Mouse (Mus musculus): ENCODE results near the gene Ash1l. TPM values are rescaled to one million over a fixed set of nuclear protein-coding genes. Genes with fewer than 3 reads are reported as not detected.

The Ash1l gene
- total and polyA plus RNA-seq, 2 experiments, result 3.9 to 11.8 TPM

GRCm38 (mm10) chr3:89090694-89091655 lies 140.6 kb downstream of the Ash1l start:
- TF ChIP-seq CTCF (IDR thresholded peaks at IDR 0.05; ENCODE audit: low read depth, low read length) (peak; percentile 71), POLR2A (IDR thresholded peaks at IDR 0.05; ENCODE audit: extremely low read depth, insufficient read depth, low read length) (0 out of 2 replicates have a peak, but pooled peaks have one; percentile 16)
- no peak overlapping the region; the same call in 1 of the 2 replicates for H3K27ac ChIP-seq (replicated peaks; ENCODE audit: insufficient read depth, low read depth, low read length)
- H3K36me3 ChIP-seq (ENCODE audit: control insufficient read depth, insufficient read depth, low read length), result peaks cover 2% of the 10 kb centered on the region; the same call in 1 of the 2 replicates
- no peaks in the 10 kb centered on the region for H3K79me2 ChIP-seq (ENCODE audit: control insufficient read depth, insufficient read depth, low read length)
- peaks cover 13% of the 10 kb centered on the region for H3K4me1 ChIP-seq (ENCODE audit: control insufficient read depth, insufficient read depth, low read length)
- peak overlapping the region; percentile 65 for H3K4me3 ChIP-seq (ENCODE audit: insufficient read depth, low read depth, low read length)
- no peaks in the 10 kb centered on the region for H3K27me3 ChIP-seq (ENCODE audit: control insufficient read depth, insufficient read depth, low read length)
- H3K9ac ChIP-seq (ENCODE audit: low read depth, low read length), result peak overlapping the region; percentile 84
- peak; percentile 49 for DNase-seq (ENCODE audit: extremely low read depth, low read depth, low spot score)
- 1% methylated on average over 71 of the region's 74 CpGs for WGBS

GRCm38 (mm10) chr3:89091811-89092508 lies 141.5 kb downstream of the Ash1l start:
- 28% methylated on average over 20 of the region's 20 CpGs for WGBS
- DNase-seq (ENCODE audit: extremely low read depth, low read depth, low spot score), result no peak
- Histone ChIP-seq H3K27ac (replicated peaks; ENCODE audit: insufficient read depth, low read depth, low read length) (no peak overlapping the region), H3K79me2 (ENCODE audit: control insufficient read depth, insufficient read depth, low read length) (no peaks in the 10 kb centered on the region), H3K4me1 (ENCODE audit: control insufficient read depth, insufficient read depth, low read length) (peaks cover 13% of the 10 kb centered on the region), H3K9ac (ENCODE audit: low read depth, low read length) (no peak overlapping the region), H3K27me3 (ENCODE audit: control insufficient read depth, insufficient read depth, low read length) (no peaks in the 10 kb centered on the region), H3K4me3 (ENCODE audit: insufficient read depth, low read depth, low read length) (no peak overlapping the region), H3K36me3 (ENCODE audit: control insufficient read depth, insufficient read depth, low read length) (peaks cover 5% of the 10 kb centered on the region; the same call in 1 of the 2 replicates)
- no peak for TF ChIP-seq POLR2A (IDR thresholded peaks at IDR 0.05; ENCODE audit: extremely low read depth, insufficient read depth, low read length)
- no peak for TF ChIP-seq CTCF (IDR thresholded peaks at IDR 0.05; ENCODE audit: low read depth, low read length)

- Histone ChIP-seq H3K27me3 (ENCODE audit: control insufficient read depth, insufficient read depth, low read length) (no peaks in the 10 kb centered on the region), H3K9ac (ENCODE audit: low read depth, low read length) (no peak overlapping the region), H3K27ac (replicated peaks; ENCODE audit: insufficient read depth, low read depth, low read length) (no peak overlapping the region), H3K4me1 (ENCODE audit: control insufficient read depth, insufficient read depth, low read length) (peaks cover 13% of the 10 kb centered on the region), H3K36me3 (ENCODE audit: control insufficient read depth, insufficient read depth, low read length) (peaks cover 10% of the 10 kb centered on the region), H3K4me3 (ENCODE audit: insufficient read depth, low read depth, low read length) (no peak overlapping the region), H3K79me2 (ENCODE audit: control insufficient read depth, insufficient read depth, low read length) (no peaks in the 10 kb centered on the region)
- 36% methylated on average over 11 of the region's 11 CpGs for WGBS
- DNase-seq (ENCODE audit: extremely low read depth, low read depth, low spot score), result peak; percentile 32
- TF ChIP-seq CTCF (IDR thresholded peaks at IDR 0.05; ENCODE audit: low read depth, low read length) (no peak), POLR2A (IDR thresholded peaks at IDR 0.05; ENCODE audit: extremely low read depth, insufficient read depth, low read length) (no peak)
These were observed 142.2 kb downstream of the Ash1l start for GRCm38 (mm10) chr3:89092509-89093090.

GRCm38 (mm10) chr3:89093175-89093574 lies 142.8 kb downstream of the Ash1l start, which contains the start of gene Rusc1:
Gene Rusc1, minus strand, starts transcription at chr3:89093311.
- H3K36me3 ChIP-seq (ENCODE audit: control insufficient read depth, insufficient read depth, low read length), result peaks cover 14% of the 10 kb centered on the region
- WGBS, result 34% methylated on average over 18 of the region's 18 CpGs
- TF ChIP-seq CTCF (IDR thresholded peaks at IDR 0.05; ENCODE audit: low read depth, low read length) (no peak), POLR2A (IDR thresholded peaks at IDR 0.05; ENCODE audit: extremely low read depth, insufficient read depth, low read length) (no peak)
- H3K27me3 ChIP-seq (ENCODE audit: control insufficient read depth, insufficient read depth, low read length), result no peaks in the 10 kb centered on the region
- peak; percentile 51 for DNase-seq (ENCODE audit: extremely low read depth, low read depth, low spot score)
- no peaks in the 10 kb centered on the region for H3K79me2 ChIP-seq (ENCODE audit: control insufficient read depth, insufficient read depth, low read length)
- H3K4me3 ChIP-seq (ENCODE audit: insufficient read depth, low read depth, low read length), result no peak within 1 kb of the TSS
- H3K9ac ChIP-seq (ENCODE audit: low read depth, low read length), result no peak within 1 kb of the TSS
- H3K27ac ChIP-seq (replicated peaks; ENCODE audit: insufficient read depth, low read depth, low read length), result no peak within 1 kb of the TSS
- H3K4me1 ChIP-seq (ENCODE audit: control insufficient read depth, insufficient read depth, low read length), result peaks cover 16% of the 10 kb centered on the region

GRCm38 (mm10) chr3:89094021-89094420 lies 143.6 kb downstream of the Ash1l start:
- WGBS, result 71% methylated on average over 10 of the region's 10 CpGs
- no peak overlapping the region for H3K27ac ChIP-seq (replicated peaks; ENCODE audit: insufficient read depth, low read depth, low read length)
- no peaks in the 10 kb centered on the region for H3K27me3 ChIP-seq (ENCODE audit: control insufficient read depth, insufficient read depth, low read length)
- H3K4me3 ChIP-seq (ENCODE audit: insufficient read depth, low read depth, low read length), result no peak overlapping the region
- H3K9ac ChIP-seq (ENCODE audit: low read depth, low read length), result no peak overlapping the region
- H3K36me3 ChIP-seq (ENCODE audit: control insufficient read depth, insufficient read depth, low read length), result peaks cover 21% of the 10 kb centered on the region
- TF ChIP-seq POLR2A (IDR thresholded peaks at IDR 0.05; ENCODE audit: extremely low read depth, insufficient read depth, low read length) (no peak), CTCF (IDR thresholded peaks at IDR 0.05; ENCODE audit: low read depth, low read length) (no peak)
- H3K79me2 ChIP-seq (ENCODE audit: control insufficient read depth, insufficient read depth, low read length), result no peaks in the 10 kb centered on the region
- peak; percentile 35 for DNase-seq (ENCODE audit: extremely low read depth, low read depth, low spot score)
- peaks cover 18% of the 10 kb centered on the region for H3K4me1 ChIP-seq (ENCODE audit: control insufficient read depth, insufficient read depth, low read length)

All from liver, adult 2 months (tissue).